Mouse (Mus musculus) G1E (cell line): Measurements from ENCODE around the gene Cntn5. TPM values are rescaled to one million over a fixed set of nuclear protein-coding genes. Genes with fewer than 3 reads are reported as not detected.

Source experiments
- ATAC-seq: 2 replicates; pipeline ENCODE4 v1.8.0; 2016; ENCODE audit warnings: mild to moderate bottlenecking; ENCODE audit not compliant: insufficient number of reproducible peaks, poor library complexity, low FRiP score, severe bottlenecking; ENCODE audit errors: extremely low read depth
- DNase-seq: peaks from one replicate; pipeline ENCODE4 v3.0.0; 2012; ENCODE audit warnings: low spot score
- H3K27me3 ChIP-seq: 2 replicates; pipeline ENCODE4 v1.6.1; 2012; ENCODE audit warnings: mild to moderate bottlenecking, low read length, inconsistent platforms; ENCODE audit not compliant: insufficient read depth
- H3K36me3 ChIP-seq: replicated peaks from 2 replicates; pipeline ENCODE3; 2012; ENCODE audit warnings: mild to moderate bottlenecking, inconsistent platforms
- H3K4me1 ChIP-seq: 2 replicates; pipeline ENCODE4 v1.6.1; 2012; ENCODE audit warnings: low read depth, low read length, inconsistent platforms, mixed read lengths; ENCODE audit not compliant: insufficient read depth
- H3K4me3 ChIP-seq: 2 replicates; pipeline ENCODE4 v1.5.1; 2012; ENCODE audit warnings: low read depth, mild to moderate bottlenecking, inconsistent platforms, low read length, moderate library complexity, mixed read lengths
- H3K9me3 ChIP-seq: replicated peaks from 2 replicates; pipeline ENCODE4 v1.6.1; 2012; ENCODE audit warnings: inconsistent platforms
- CTCF ChIP-seq: IDR thresholded peaks from 2 replicates; pipeline ENCODE4 v1.5.1; 2012; ENCODE audit warnings: low read depth, low read length, inconsistent platforms, mixed read lengths
- GATA1 ChIP-seq: IDR thresholded peaks from 2 replicates; pipeline ENCODE4 v1.6.1; 2012; ENCODE audit warnings: borderline replicate concordance, low read length, inconsistent platforms, mixed read lengths
- GATA2 ChIP-seq: IDR thresholded peaks from 2 replicates; pipeline ENCODE4 v1.6.1; 2012; ENCODE audit warnings: low read depth, low read length, inconsistent platforms, borderline replicate concordance
- POLR2AphosphoS5 ChIP-seq: IDR thresholded peaks from 2 replicates; pipeline ENCODE4 v1.6.1; 2012; ENCODE audit warnings: low read depth, low read length, inconsistent platforms; ENCODE audit not compliant: insufficient replicate concordance
- TAL1 ChIP-seq: conservative IDR thresholded peaks from 2 replicates; pipeline ENCODE4 v1.6.1; 2012; ENCODE audit warnings: low read depth, low read length, inconsistent platforms, mixed read lengths
- polyA plus RNA-seq: library from polyadenylated mRNA; stranded (reverse); fragments of >175 nt; gene quantifications from 2 replicates; pipeline ENCODE4 v1.2.3, GENCODE M21; 2012
- total RNA-seq, 2 experiments: library from RNA; stranded (forward) in 1 of 2; stranded (reverse) in 1 of 2; fragments of 200-1000 nt in 1 of 2; fragments of >200 nt in 1 of 2; fragmentation: Nextera tagmentation in 1 of 2; gene quantifications; 2 replicates each; pipeline ENCODE4 v1.2.3; 2014 to 2017

The Cntn5 gene
- total and polyA plus RNA-seq, 3 experiments = not detected

GRCm38 (mm10) chr9:10071271-10071670, 833.3 kb downstream of the Cntn5 start:
- Histone ChIP-seq H3K36me3 (no peaks in the 10 kb centered on the region), H3K4me1 (no peaks in the 10 kb centered on the region), H3K27me3 (no peaks in the 10 kb centered on the region), H3K9me3 (no peaks in the 10 kb centered on the region), H3K4me3 (no peak overlapping the region)
- TF ChIP-seq GATA1 (no peak), GATA2 (no peak), CTCF (no peak), TAL1 (no peak), POLR2AphosphoS5 (no peak)
- ATAC-seq (no peak), DNase-seq (no peak)

GRCm38 (mm10) chr9:10044969-10045789, 859.4 kb downstream of the Cntn5 start:
- no peak for DNase-seq
- no peak for ATAC-seq
- H3K36me3 ChIP-seq = no peaks in the 10 kb centered on the region
- no peak overlapping the region for H3K4me3 ChIP-seq
- no peaks in the 10 kb centered on the region for H3K27me3 ChIP-seq
- TF ChIP-seq GATA2 (no peak), GATA1 (no peak)
- H3K9me3 ChIP-seq = no peaks in the 10 kb centered on the region
- H3K4me1 ChIP-seq = no peaks in the 10 kb centered on the region

GRCm38 (mm10) chr9:10043001-10043400, 861.6 kb downstream of the Cntn5 start:
- Histone ChIP-seq H3K9me3 (no peaks in the 10 kb centered on the region), H3K4me3 (no peak overlapping the region), H3K27me3 (no peaks in the 10 kb centered on the region), H3K4me1 (no peaks in the 10 kb centered on the region), H3K36me3 (no peaks in the 10 kb centered on the region)
- DNase-seq (no peak), ATAC-seq (no peak)
- no peak for TF ChIP-seq TAL1
- TF ChIP-seq POLR2AphosphoS5 = no peak
- no peak for TF ChIP-seq GATA1
- no peak for TF ChIP-seq GATA2
- TF ChIP-seq CTCF = no peak

- TF ChIP-seq GATA2 (no peak), GATA1 (no peak), POLR2AphosphoS5 (no peak), TAL1 (no peak), CTCF (no peak)
- no peak for DNase-seq
- ATAC-seq = no peak
- Histone ChIP-seq H3K27me3 (no peaks in the 10 kb centered on the region), H3K4me1 (no peaks in the 10 kb centered on the region), H3K9me3 (no peaks in the 10 kb centered on the region), H3K36me3 (no peaks in the 10 kb centered on the region), H3K4me3 (no peak overlapping the region)
Observed at GRCm38 (mm10) chr9:10015129-10015528, 889.4 kb downstream of the Cntn5 start.

GRCm38 (mm10) chr9:9984028-9984427, 920.5 kb downstream of the Cntn5 start:
- H3K4me3 ChIP-seq = no peak overlapping the region
- ATAC-seq = no peak
- H3K9me3 ChIP-seq = no peaks in the 10 kb centered on the region
- no peaks in the 10 kb centered on the region for H3K27me3 ChIP-seq
- no peak for TF ChIP-seq TAL1
- TF ChIP-seq GATA1 = no peak
- no peak for TF ChIP-seq GATA2
- TF ChIP-seq POLR2AphosphoS5 = no peak
- TF ChIP-seq CTCF = no peak
- DNase-seq = no peak
- no peaks in the 10 kb centered on the region for H3K36me3 ChIP-seq
- no peaks in the 10 kb centered on the region for H3K4me1 ChIP-seq

- no peaks in the 10 kb centered on the region for H3K36me3 ChIP-seq
- H3K4me3 ChIP-seq = no peak overlapping the region
- TF ChIP-seq POLR2AphosphoS5 (no peak), GATA1 (no peak), TAL1 (no peak)
- H3K27me3 ChIP-seq = no peaks in the 10 kb centered on the region
- no peaks in the 10 kb centered on the region for H3K4me1 ChIP-seq
- no peaks in the 10 kb centered on the region for H3K9me3 ChIP-seq
- no peak for DNase-seq
- ATAC-seq = no peak
Observed at GRCm38 (mm10) chr9:9983220-9983619, 921.4 kb downstream of the Cntn5 start.

GRCm38 (mm10) chr9:9965370-9965769, 939.2 kb downstream of the Cntn5 start:
- ATAC-seq (no peak), DNase-seq (no peak)
- Histone ChIP-seq H3K36me3 (no peaks in the 10 kb centered on the region), H3K4me3 (no peak overlapping the region), H3K27me3 (no peaks in the 10 kb centered on the region), H3K9me3 (no peaks in the 10 kb centered on the region), H3K4me1 (no peaks in the 10 kb centered on the region)
- TF ChIP-seq CTCF (no peak), GATA2 (no peak), GATA1 (no peak), TAL1 (no peak), POLR2AphosphoS5 (no peak)
